Comparison of ENCODE assay signal across 14 mouse cellular contexts in the genomic region with DNA sequence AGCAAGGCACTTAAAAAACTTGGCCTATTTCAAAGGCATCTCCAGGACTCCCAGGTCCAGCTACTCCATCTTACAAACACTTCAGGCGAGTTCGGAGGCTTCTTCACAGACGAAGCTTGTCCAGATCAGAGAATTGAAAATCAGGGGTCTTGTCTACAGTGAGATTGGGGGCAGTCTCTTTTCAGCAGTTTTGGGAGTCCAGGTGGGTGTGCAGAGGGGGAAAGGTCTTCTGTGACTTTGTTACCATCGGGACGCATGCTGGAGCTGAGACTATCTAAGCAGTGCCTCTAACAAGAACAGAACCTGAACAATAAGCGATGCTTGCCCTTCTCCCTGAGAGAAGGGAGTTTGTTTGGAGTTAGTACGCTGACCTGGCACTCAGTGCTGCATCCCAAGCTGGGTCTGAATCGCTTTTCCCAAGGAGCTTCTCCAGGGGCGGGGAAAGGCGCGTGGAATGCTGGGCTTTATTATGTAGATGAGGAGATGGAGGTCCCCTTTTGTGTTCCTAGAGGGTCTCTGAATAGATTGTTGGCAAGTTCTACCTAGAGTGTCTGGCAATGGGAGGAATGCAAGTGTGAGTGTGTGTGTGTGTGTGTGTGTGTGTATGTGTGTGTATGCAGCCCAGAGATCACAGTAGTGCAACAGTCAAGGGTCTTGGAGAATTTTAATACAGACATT. TPM values are rescaled to one million over a fixed set of nuclear protein-coding genes. Genes with fewer than 3 reads are reported as not detected.
DNase-seq lines count a peak whose midpoint lies in the region; ATAC-seq lines count a peak whose summit lies in the region.
"Had no signal": no experiment of that assay in that cellular context is flagged by ENCODE, and none has a peak within 500 bp of the region (broad histone marks: within the 10 kb centered on the region; RNA-seq: fewer than 3 reads in every experiment).

No protein-coding gene starts in this region.

- no peaks in the 10 kb centered on the region for H3K9me3 ChIP-seq in forebrain, embryonic 16.5 days (ENCODE audit: control insufficient read depth, low read length)
- H3K9me3 ChIP-seq in midbrain, embryonic 12.5 days = no peaks in the 10 kb centered on the region
- H3K9me3 ChIP-seq: limb, embryonic 10.5 days had no signal

- peak; percentile 73 for DNase-seq in embryo, embryonic 10.5 days (ENCODE audit: low spot score)
- DNase-seq in retina, embryonic 14.5 days (ENCODE audit: low spot score) = peak; percentile 59
- DNase-seq in urinary bladder, postnatal 14 days (ENCODE audit: low spot score) = no peak
- DNase-seq in adrenal gland, adult 18-20 months (ENCODE audit: low spot score in 2 of 2) = no peak
- no peak for DNase-seq in frontal cortex, postnatal 14 days (ENCODE audit: low spot score in 2 of 2)
- DNase-seq in right cerebral cortex, postnatal 36 days (ENCODE audit: low spot score in 2 of 2) = no peak
- DNase-seq: gastrocnemius, postnatal 10 days; kidney, adult 8-10 months; layer of hippocampus, adult 9-11 months; thymus, adult 2 months had no signal

- H3K36me3 ChIP-seq in forebrain, embryonic 16.5 days (ENCODE audit: control insufficient read depth, insufficient read depth) = no peaks in the 10 kb centered on the region
- H3K36me3 ChIP-seq in midbrain, embryonic 12.5 days = no peaks in the 10 kb centered on the region
- H3K36me3 ChIP-seq: G1E; limb, embryonic 10.5 days had no signal

- no peak overlapping the region for H3K9ac ChIP-seq in forebrain, embryonic 16.5 days (replicated peaks; ENCODE audit: low read depth, low read length)
- H3K9ac ChIP-seq in midbrain, embryonic 12.5 days (replicated peaks) = no peak overlapping the region

- WGBS in forebrain, embryonic 16.5 days = 13% methylated on average over 11 of the region's 11 CpGs
- WGBS in midbrain, embryonic 12.5 days = 20% methylated on average over 11 of the region's 11 CpGs

- H3K27ac ChIP-seq in forebrain, embryonic 16.5 days (ENCODE audit: low read length) = no peak overlapping the region
- peak overlapping the region; percentile 39; the same call in 1 of the 2 replicates for H3K27ac ChIP-seq in midbrain, embryonic 12.5 days (replicated peaks)
- H3K27ac ChIP-seq: limb, embryonic 10.5 days had no signal

- H3K4me3 ChIP-seq in forebrain, embryonic 16.5 days (replicated peaks; ENCODE audit: low read length) = no peak overlapping the region
- H3K4me3 ChIP-seq in midbrain, embryonic 12.5 days = no peak overlapping the region
- H3K4me3 ChIP-seq: limb, embryonic 10.5 days had no signal

- H3K4me1 ChIP-seq in forebrain, embryonic 16.5 days (replicated peaks; ENCODE audit: control insufficient read depth, insufficient read depth, low read length) = peaks cover 5% of the 10 kb centered on the region; the same call in 1 of the 2 replicates
- peaks cover 13% of the 10 kb centered on the region for H3K4me1 ChIP-seq in midbrain, embryonic 12.5 days
- H3K4me1 ChIP-seq: limb, embryonic 10.5 days had no signal

- ATAC-seq in forebrain, embryonic 16.5 days = peak; percentile 69
- peak; percentile 87 for ATAC-seq in midbrain, embryonic 12.5 days (ENCODE audit: low FRiP score, low read depth)

- no peak overlapping the region for H3K4me2 ChIP-seq in forebrain, embryonic 16.5 days (ENCODE audit: low read length)
- peak overlapping the region; percentile 30 for H3K4me2 ChIP-seq in midbrain, embryonic 12.5 days (replicated peaks)

- H3K27me3 ChIP-seq in forebrain, embryonic 16.5 days (replicated peaks; ENCODE audit: control insufficient read depth, insufficient read depth, low read length) = 0 out of 2 replicates have a peak, but pooled peaks cover 3% of the 10 kb centered on the region
- H3K27me3 ChIP-seq in midbrain, embryonic 12.5 days = peaks cover 4% of the 10 kb centered on the region; the same call in 1 of the 2 replicates

RNA-seq across cellular contexts. Expression of a gene that starts 55.2 kb away (rescaled TPM):
- 28.5 and 41.4 TPM in 2 replicates for polyA plus RNA-seq in forebrain, embryonic 16.5 days (2015; fragmentation: Nextera tagmentation; extraction: Ambion mirVana)
- 40.5 and 44.8 TPM in 2 replicates for polyA plus RNA-seq in midbrain, embryonic 12.5 days (2016; fragmentation: Nextera tagmentation; extraction: Ambion mirVana)
- 10 to 100 TPM; 31.2 to 49.4 TPM for total RNA-seq in adrenal gland, adult 18-20 months (2021)

Comparison
In these comparisons a context has a peak if more than half of its experiments do, and no peak if none do; other contexts are left out.
1. DNase-seq: peak in embryo, embryonic 10.5 days (single experiment) and retina, embryonic 14.5 days (single experiment); none in urinary bladder, postnatal 14 days (single experiment), adrenal gland, adult 18-20 months (0 of 2), frontal cortex, postnatal 14 days (0 of 2) and right cerebral cortex, postnatal 36 days (0 of 2).